Mouse (Mus musculus): ENCODE measurements around the gene Agtr2. TPM values are rescaled to one million over a fixed set of nuclear protein-coding genes. Genes with fewer than 3 reads are reported as not detected.
"Not testable (repeated sequence)": the region's sequence is repeated elsewhere in the genome, so short reads cannot be mapped to it uniquely, and the experiment has no call there.

Gene Agtr2
- 179 and 199 TPM in 2 replicates for polyA plus RNA-seq (2012; rRNA removed)
- polyA plus RNA-seq (2014; fragmentation: Nextera tagmentation; extraction: Ambion mirVana): 243 and 287 TPM in 2 replicates

DNA sequence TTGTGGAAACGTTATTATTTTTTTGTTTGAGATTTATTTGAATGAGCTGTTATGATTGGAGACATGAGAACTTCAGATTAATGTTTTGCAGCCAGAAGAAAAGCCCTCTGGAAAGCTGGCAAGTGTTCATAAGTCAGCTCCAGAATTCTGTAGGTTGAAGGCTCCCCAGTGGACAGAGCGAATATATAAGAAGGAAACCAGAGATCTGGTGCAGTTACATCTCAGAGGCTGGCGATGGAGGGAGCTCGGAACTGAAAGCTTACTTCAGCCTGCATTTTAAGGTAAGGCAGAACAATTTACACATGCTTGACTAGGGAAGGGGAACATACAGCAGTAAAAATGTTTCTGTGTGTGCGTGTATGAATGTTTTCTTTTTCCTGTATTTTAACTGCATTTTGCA is at the start of gene Agtr2:
Agtr2 (plus strand) TSS at position 131 of the 400 bp plus-strand sequence.
- ATAC-seq (ENCODE audit: low FRiP score, low read depth) (peak; percentile 80; the same call in 1 of the 2 replicates), DNase-seq (ENCODE audit: low spot score) (peak; percentile 76)
- peak within 1 kb of the TSS; percentile 48 for H3K27ac ChIP-seq (replicated peaks; ENCODE audit: low read depth, low read length)
- peak; percentile 74; the same call in 1 of the 2 replicates for TF ChIP-seq POLR2A (IDR thresholded peaks at IDR 0.05; ENCODE audit: borderline replicate concordance, extremely low read depth, insufficient read depth, insufficient read length)
- peak within 1 kb of the TSS; percentile 22; the same call in 1 of the 2 replicates for H3K9ac ChIP-seq (ENCODE audit: low read depth, low read length, severe bottlenecking)
- H3K36me3 ChIP-seq (ENCODE audit: control insufficient read depth, insufficient read depth, low read length): no peaks in the 10 kb centered on the region
- H3K4me2 ChIP-seq (replicated peaks; ENCODE audit: low read depth, low read length, severe bottlenecking): peak within 1 kb of the TSS; percentile 29
- no peaks in the 10 kb centered on the region for H3K4me1 ChIP-seq (ENCODE audit: control insufficient read depth, insufficient read depth, low read length)
- H3K4me3 ChIP-seq (replicated peaks; ENCODE audit: low read length): peak within 1 kb of the TSS; percentile 30
- no peaks in the 10 kb centered on the region for H3K9me3 ChIP-seq (ENCODE audit: control insufficient read depth, low read length)
- WGBS: 46% methylated on average over 5 of the region's 5 CpGs
- H3K27me3 ChIP-seq (ENCODE audit: control insufficient read depth, insufficient read depth, low read length): no peaks in the 10 kb centered on the region

DNA sequence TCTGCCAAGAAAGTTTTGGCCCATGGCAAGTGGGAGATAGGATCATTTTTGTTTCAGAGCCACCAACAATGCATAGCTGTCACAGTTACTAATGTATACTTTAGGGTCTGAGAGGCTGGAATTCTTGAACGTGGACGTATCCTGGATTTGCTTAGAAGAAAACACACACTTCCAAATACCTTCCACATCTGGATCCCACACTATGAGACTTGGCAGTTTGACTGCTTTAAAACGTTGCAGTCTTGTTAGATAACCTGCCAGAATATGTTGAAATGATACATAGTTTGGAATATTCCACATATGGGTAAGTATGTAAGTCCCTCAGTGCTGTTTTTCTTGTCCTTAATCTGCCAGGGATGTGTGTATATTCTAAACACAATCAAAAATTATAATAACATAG is 31.8 kb upstream of the Agtr2 start:
- no peak overlapping the region for H3K4me2 ChIP-seq (replicated peaks; ENCODE audit: low read depth, low read length, severe bottlenecking)

DNA sequence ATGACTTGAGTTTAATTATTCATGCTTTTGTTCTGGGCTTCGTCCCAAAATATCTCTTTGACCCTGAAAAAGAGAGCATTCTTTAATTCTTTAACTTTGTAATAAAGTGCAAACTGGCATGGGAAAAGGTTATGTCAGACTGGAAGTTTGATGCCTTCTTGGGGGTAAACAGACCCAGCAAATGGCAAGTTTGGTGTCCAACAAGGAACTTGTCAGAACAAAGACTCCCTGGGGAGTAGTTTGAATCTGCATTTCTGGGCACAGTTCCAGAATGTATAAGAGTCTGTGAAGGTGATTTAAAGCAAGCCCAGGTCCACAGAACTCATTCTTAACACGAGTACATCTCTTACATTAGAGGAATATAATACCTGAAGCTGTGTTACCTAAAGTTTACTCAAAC is 3.8 kb downstream of the Agtr2 start:
- Histone ChIP-seq H3K9ac (ENCODE audit: low read depth, low read length, severe bottlenecking) (no peak overlapping the region), H3K4me1 (ENCODE audit: control insufficient read depth, insufficient read depth, low read length) (no peaks in the 10 kb centered on the region), H3K36me3 (ENCODE audit: control insufficient read depth, insufficient read depth, low read length) (no peaks in the 10 kb centered on the region), H3K27ac (replicated peaks; ENCODE audit: low read depth, low read length) (no peak overlapping the region), H3K4me2 (replicated peaks; ENCODE audit: low read depth, low read length, severe bottlenecking) (no peak overlapping the region), H3K27me3 (ENCODE audit: control insufficient read depth, insufficient read depth, low read length) (no peaks in the 10 kb centered on the region), H3K4me3 (replicated peaks; ENCODE audit: low read length) (no peak overlapping the region), H3K9me3 (ENCODE audit: control insufficient read depth, low read length) (no peaks in the 10 kb centered on the region)
- ATAC-seq (ENCODE audit: low FRiP score, low read depth) (no peak), DNase-seq (ENCODE audit: low spot score) (peak; percentile 66)
- TF ChIP-seq POLR2A (IDR thresholded peaks at IDR 0.05; ENCODE audit: borderline replicate concordance, extremely low read depth, insufficient read depth, insufficient read length): no peak
- WGBS: 30% methylated on average over 2 of the region's 2 CpGs

More for the DNA sequence above, 31.8 kb upstream of the Agtr2 start:
- Histone ChIP-seq H3K9ac (ENCODE audit: low read depth, low read length, severe bottlenecking) (no peak overlapping the region), H3K27me3 (ENCODE audit: control insufficient read depth, insufficient read depth, low read length) (no peaks in the 10 kb centered on the region), H3K4me1 (ENCODE audit: control insufficient read depth, insufficient read depth, low read length) (no peaks in the 10 kb centered on the region), H3K36me3 (ENCODE audit: control insufficient read depth, insufficient read depth, low read length) (no peaks in the 10 kb centered on the region), H3K4me3 (replicated peaks; ENCODE audit: low read length) (no peak overlapping the region), H3K27ac (replicated peaks; ENCODE audit: low read depth, low read length) (no peak overlapping the region), H3K9me3 (ENCODE audit: control insufficient read depth, low read length) (no peaks in the 10 kb centered on the region)
- ATAC-seq (ENCODE audit: low FRiP score, low read depth): peak; percentile 60
- WGBS: 40% methylated on average over 3 of the region's 3 CpGs
- no peak for TF ChIP-seq POLR2A (IDR thresholded peaks at IDR 0.05; ENCODE audit: borderline replicate concordance, extremely low read depth, insufficient read depth, insufficient read length)
- peak; percentile 73 for DNase-seq (ENCODE audit: low spot score)

DNA sequence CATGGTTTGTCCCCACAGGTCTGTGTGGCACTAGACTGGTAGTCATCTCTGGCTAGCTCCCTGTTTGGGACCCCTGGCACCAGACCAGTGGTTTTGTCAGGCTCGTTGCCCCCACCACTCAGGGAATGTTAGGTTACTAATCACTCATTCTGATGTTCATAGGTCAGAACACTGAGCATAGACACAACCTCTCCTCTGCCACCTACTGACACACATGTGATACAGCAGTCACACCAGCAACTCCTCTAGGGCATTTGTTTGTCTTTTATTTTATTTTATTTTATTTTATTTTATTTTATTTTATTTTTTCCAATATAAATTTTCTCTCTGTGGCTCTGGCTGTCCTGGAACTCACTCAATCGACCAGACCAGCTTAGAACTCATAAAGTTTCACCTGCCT is 15.9 kb downstream of the Agtr2 start:
- 29% methylated on average over 2 of the region's 2 CpGs for WGBS
- no peak for TF ChIP-seq POLR2A (IDR thresholded peaks at IDR 0.05; ENCODE audit: borderline replicate concordance, extremely low read depth, insufficient read depth, insufficient read length)
- ATAC-seq (ENCODE audit: low FRiP score, low read depth) (no peak), DNase-seq (ENCODE audit: low spot score) (no peak)
- no peak overlapping the region for H3K4me3 ChIP-seq (replicated peaks; ENCODE audit: low read length)
- no peaks in the 10 kb centered on the region for H3K36me3 ChIP-seq (ENCODE audit: control insufficient read depth, insufficient read depth, low read length)
- H3K4me2 ChIP-seq (replicated peaks; ENCODE audit: low read depth, low read length, severe bottlenecking): no peak overlapping the region
- no peak overlapping the region for H3K9ac ChIP-seq (ENCODE audit: low read depth, low read length, severe bottlenecking)
- no peaks in the 10 kb centered on the region for H3K4me1 ChIP-seq (ENCODE audit: control insufficient read depth, insufficient read depth, low read length)
- no peak overlapping the region for H3K27ac ChIP-seq (replicated peaks; ENCODE audit: low read depth, low read length)
- H3K27me3 ChIP-seq (ENCODE audit: control insufficient read depth, insufficient read depth, low read length): no peaks in the 10 kb centered on the region
- H3K9me3 ChIP-seq (ENCODE audit: control insufficient read depth, low read length): no peaks in the 10 kb centered on the region

DNA sequence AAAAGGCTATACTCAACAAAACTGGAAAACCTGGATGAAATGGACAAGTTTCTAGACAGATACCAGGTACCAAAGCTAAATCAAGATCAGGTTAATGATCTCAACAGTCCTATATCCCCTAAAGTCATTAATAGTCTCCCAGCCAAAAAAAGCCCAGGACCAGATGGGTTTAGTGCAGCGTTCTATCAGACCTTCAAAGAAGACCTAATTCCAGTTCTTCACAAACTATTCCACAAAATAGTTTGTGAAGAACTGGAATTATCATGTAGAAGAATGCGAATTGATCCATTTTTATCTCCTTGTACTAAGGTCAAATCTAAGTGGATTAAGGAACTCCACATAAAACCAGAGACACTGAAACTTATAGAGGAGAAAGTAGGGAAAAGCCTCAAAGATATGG is 23.0 kb downstream of the Agtr2 start:
- H3K27me3 ChIP-seq (ENCODE audit: control insufficient read depth, insufficient read depth, low read length); H3K9ac ChIP-seq (ENCODE audit: low read depth, low read length, severe bottlenecking); DNase-seq (ENCODE audit: low spot score); H3K4me1 ChIP-seq (ENCODE audit: control insufficient read depth, insufficient read depth, low read length); H3K9me3 ChIP-seq (ENCODE audit: control insufficient read depth, low read length); H3K36me3 ChIP-seq (ENCODE audit: control insufficient read depth, insufficient read depth, low read length); H3K4me2 ChIP-seq (replicated peaks; ENCODE audit: low read depth, low read length, severe bottlenecking); ATAC-seq (ENCODE audit: low FRiP score, low read depth); H3K27ac ChIP-seq (replicated peaks; ENCODE audit: low read depth, low read length); H3K4me3 ChIP-seq (replicated peaks; ENCODE audit: low read length): not testable (repeated sequence)
- 83% methylated on average over 2 of the region's 2 CpGs for WGBS

DNA sequence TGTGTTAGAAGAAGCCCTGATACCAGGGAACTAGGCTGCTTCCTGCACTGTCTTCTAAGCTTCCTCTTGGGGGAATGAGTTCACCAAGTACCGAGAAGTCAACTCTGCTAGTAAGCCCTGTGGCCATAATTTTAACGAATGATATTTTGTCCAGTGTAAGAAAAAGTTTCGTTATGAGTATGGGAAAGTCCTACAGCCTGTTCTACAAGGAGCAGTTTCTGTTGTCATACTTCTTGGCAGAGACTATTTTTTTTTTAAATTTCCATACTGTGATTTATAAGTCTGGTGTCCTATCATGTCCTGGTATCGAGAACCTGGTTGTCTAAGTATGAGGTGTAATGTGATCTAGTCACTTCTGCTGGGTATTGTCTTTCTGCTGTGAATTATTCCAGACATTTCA is 38.2 kb downstream of the Agtr2 start:
- H3K4me1 ChIP-seq (ENCODE audit: control insufficient read depth, insufficient read depth, low read length): no peaks in the 10 kb centered on the region
- H3K27ac ChIP-seq (replicated peaks; ENCODE audit: low read depth, low read length): no peak overlapping the region
- H3K27me3 ChIP-seq (ENCODE audit: control insufficient read depth, insufficient read depth, low read length): no peaks in the 10 kb centered on the region
- H3K9me3 ChIP-seq (ENCODE audit: control insufficient read depth, low read length): no peaks in the 10 kb centered on the region
- ATAC-seq (ENCODE audit: low FRiP score, low read depth): no peak
- H3K4me2 ChIP-seq (replicated peaks; ENCODE audit: low read depth, low read length, severe bottlenecking): no peak overlapping the region
- H3K9ac ChIP-seq (ENCODE audit: low read depth, low read length, severe bottlenecking): no peak overlapping the region
- no peak overlapping the region for H3K4me3 ChIP-seq (replicated peaks; ENCODE audit: low read length)
- H3K36me3 ChIP-seq (ENCODE audit: control insufficient read depth, insufficient read depth, low read length): no peaks in the 10 kb centered on the region
- TF ChIP-seq POLR2A (IDR thresholded peaks at IDR 0.05; ENCODE audit: borderline replicate concordance, extremely low read depth, insufficient read depth, insufficient read length): no peak
- whole genome bisulfite sequencing: 68% methylated on average over 4 of the region's 4 CpGs
- DNase-seq (ENCODE audit: low spot score): no peak

Other genes with a start within 250 kb of the Agtr2 start
- 0.24 and 0.33 TPM in 2 replicates for gene Slc6a14, start 230.4 kb downstream of the Agtr2 start, polyA plus RNA-seq (2012; rRNA removed)
- 1.4 and 1.6 TPM in 2 replicates for gene Slc6a14, start 230.4 kb downstream of the Agtr2 start, polyA plus RNA-seq (2014; fragmentation: Nextera tagmentation; extraction: Ambion mirVana)